Mouse (Mus musculus): ENCODE data around the gene Ublcp1. TPM values are rescaled to one million over a fixed set of nuclear protein-coding genes. Genes with fewer than 3 reads are reported as not detected.

Gene Ublcp1
- polyA plus RNA-seq, 1 experiment from 2014 or later, result 78.4 TPM

DNA sequence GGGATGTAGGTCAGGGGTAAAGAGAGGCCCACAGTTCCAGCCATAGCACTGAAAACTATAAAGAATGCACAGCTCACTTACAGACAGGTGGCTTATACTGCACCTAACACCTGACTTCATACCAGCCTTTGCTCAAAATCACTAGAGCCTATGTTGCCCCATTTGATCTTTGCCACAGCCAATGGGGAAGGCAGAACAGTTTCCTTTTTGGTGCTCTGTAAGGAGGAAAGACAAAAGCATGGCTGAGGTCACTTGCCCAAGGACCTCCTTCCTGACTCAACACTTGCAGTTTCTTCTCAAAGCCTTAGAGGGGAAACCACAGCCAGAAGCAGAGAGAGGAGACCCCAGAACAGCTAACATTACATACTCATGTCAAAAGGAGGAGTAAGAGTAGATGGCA, 19.3 kb downstream of the Ublcp1 start:
- Histone ChIP-seq H3K27ac (ENCODE audit: low read depth, low read length) (no peak overlapping the region), H3K27me3 (ENCODE audit: control insufficient read depth, insufficient read depth, low read length) (no peaks in the 10 kb centered on the region), H3K9ac (ENCODE audit: low read depth, low read length) (no peak overlapping the region), H3K4me1 (ENCODE audit: control insufficient read depth, insufficient read depth, low read length) (no peaks in the 10 kb centered on the region), H3K4me2 (replicated peaks; ENCODE audit: low read depth, low read length) (no peak overlapping the region), H3K36me3 (ENCODE audit: control insufficient read depth, insufficient read depth, low read length) (peaks cover 7% of the 10 kb centered on the region), H3K9me3 (ENCODE audit: control insufficient read depth, low read length) (no peaks in the 10 kb centered on the region), H3K4me3 (ENCODE audit: low read length) (no peak overlapping the region)
- ATAC-seq (ENCODE audit: low FRiP score, low TSS enrichment), result no peak

GRCm38 (mm10) chr11:44437786-44438185, 32.5 kb downstream of the Ublcp1 start:
- Histone ChIP-seq H3K27me3 (ENCODE audit: control insufficient read depth, insufficient read depth, low read length) (no peaks in the 10 kb centered on the region), H3K36me3 (ENCODE audit: control insufficient read depth, insufficient read depth, low read length) (no peaks in the 10 kb centered on the region), H3K27ac (ENCODE audit: low read depth, low read length) (no peak overlapping the region), H3K4me1 (ENCODE audit: control insufficient read depth, insufficient read depth, low read length) (no peaks in the 10 kb centered on the region), H3K9me3 (ENCODE audit: control insufficient read depth, low read length) (no peaks in the 10 kb centered on the region), H3K4me2 (replicated peaks; ENCODE audit: low read depth, low read length) (no peak overlapping the region), H3K4me3 (ENCODE audit: low read length) (no peak overlapping the region), H3K9ac (ENCODE audit: low read depth, low read length) (no peak overlapping the region)
- 94% methylated on average over 6 of the region's 6 CpGs for WGBS
- ATAC-seq (ENCODE audit: low FRiP score, low TSS enrichment), result no peak

- Histone ChIP-seq H3K9me3 (ENCODE audit: control insufficient read depth, low read length) (no peaks in the 10 kb centered on the region), H3K27ac (ENCODE audit: low read depth, low read length) (no peak overlapping the region), H3K4me3 (ENCODE audit: low read length) (no peak overlapping the region), H3K27me3 (ENCODE audit: control insufficient read depth, insufficient read depth, low read length) (no peaks in the 10 kb centered on the region), H3K4me2 (replicated peaks; ENCODE audit: low read depth, low read length) (no peak overlapping the region), H3K9ac (ENCODE audit: low read depth, low read length) (no peak overlapping the region), H3K36me3 (ENCODE audit: control insufficient read depth, insufficient read depth, low read length) (no peaks in the 10 kb centered on the region), H3K4me1 (ENCODE audit: control insufficient read depth, insufficient read depth, low read length) (no peaks in the 10 kb centered on the region)
- 97% methylated on average over 3 of the region's 3 CpGs for WGBS
- ATAC-seq (ENCODE audit: low FRiP score, low TSS enrichment), result no peak
These were observed 40.3 kb downstream of the Ublcp1 start for GRCm38 (mm10) chr11:44430036-44430435.

DNA sequence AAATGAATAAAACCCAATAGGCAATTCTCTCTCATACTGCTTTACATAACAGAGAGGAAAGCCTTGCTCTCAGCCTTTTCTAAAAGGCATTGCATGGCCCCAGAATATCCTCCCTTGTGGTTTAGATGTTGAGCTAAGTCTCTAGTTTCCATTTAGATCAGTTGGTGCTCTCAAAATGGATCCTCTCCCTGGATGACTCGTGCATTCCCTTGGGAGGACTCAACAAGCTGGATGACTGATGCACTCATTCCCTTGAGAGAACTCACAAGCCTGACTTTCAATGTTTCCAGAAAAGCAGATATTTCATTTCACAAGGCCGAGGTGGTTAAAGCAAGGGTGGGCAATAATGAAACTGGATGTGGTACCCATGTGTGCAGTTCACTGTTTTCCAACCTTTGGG, 42.3 kb downstream of the Ublcp1 start:
- ATAC-seq (ENCODE audit: low FRiP score, low TSS enrichment), result no peak
- H3K4me2 ChIP-seq (replicated peaks; ENCODE audit: low read depth, low read length), result no peak overlapping the region
- no peak overlapping the region for H3K4me3 ChIP-seq (ENCODE audit: low read length)
- no peaks in the 10 kb centered on the region for H3K27me3 ChIP-seq (ENCODE audit: control insufficient read depth, insufficient read depth, low read length)
- WGBS, result 85% methylated on average over 2 of the region's 2 CpGs
- H3K9ac ChIP-seq (ENCODE audit: low read depth, low read length), result no peak overlapping the region
- H3K36me3 ChIP-seq (ENCODE audit: control insufficient read depth, insufficient read depth, low read length), result no peaks in the 10 kb centered on the region
- no peaks in the 10 kb centered on the region for H3K9me3 ChIP-seq (ENCODE audit: control insufficient read depth, low read length)
- H3K4me1 ChIP-seq (ENCODE audit: control insufficient read depth, insufficient read depth, low read length), result no peaks in the 10 kb centered on the region
- H3K27ac ChIP-seq (ENCODE audit: low read depth, low read length), result no peak overlapping the region

- Histone ChIP-seq H3K27me3 (ENCODE audit: control insufficient read depth, insufficient read depth, low read length) (no peaks in the 10 kb centered on the region), H3K36me3 (ENCODE audit: control insufficient read depth, insufficient read depth, low read length) (no peaks in the 10 kb centered on the region), H3K9me3 (ENCODE audit: control insufficient read depth, low read length) (no peaks in the 10 kb centered on the region), H3K4me1 (ENCODE audit: control insufficient read depth, insufficient read depth, low read length) (no peaks in the 10 kb centered on the region), H3K27ac (ENCODE audit: low read depth, low read length) (no peak overlapping the region), H3K4me3 (ENCODE audit: low read length) (no peak overlapping the region), H3K9ac (ENCODE audit: low read depth, low read length) (no peak overlapping the region), H3K4me2 (replicated peaks; ENCODE audit: low read depth, low read length) (no peak overlapping the region)
- WGBS, result 68% methylated on average over 6 of the region's 6 CpGs
- ATAC-seq (ENCODE audit: low FRiP score, low TSS enrichment), result no peak
These were observed 44.7 kb downstream of the Ublcp1 start for GRCm38 (mm10) chr11:44425626-44426025.

DNA sequence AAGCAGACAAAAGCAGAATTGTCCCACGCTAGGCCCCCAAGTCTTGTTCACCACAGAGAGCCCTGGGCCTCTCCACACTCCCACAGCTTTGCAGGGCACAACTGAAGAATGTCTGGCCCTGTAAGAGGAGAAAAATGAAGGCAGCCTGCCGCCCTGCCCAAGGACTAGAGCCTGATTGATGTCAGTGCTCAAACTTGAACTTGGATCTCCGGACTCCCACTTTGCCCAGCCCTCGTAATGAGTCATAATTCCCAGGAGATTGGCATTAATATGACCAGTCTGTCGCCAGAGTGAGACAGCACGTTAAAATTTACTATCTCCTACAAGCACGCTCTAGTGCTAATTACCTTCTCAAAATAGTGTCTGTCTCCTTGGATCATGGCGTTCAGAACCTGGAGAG, 45.3 kb downstream of the Ublcp1 start:
- no peaks in the 10 kb centered on the region for H3K9me3 ChIP-seq (ENCODE audit: control insufficient read depth, low read length)
- H3K27me3 ChIP-seq (ENCODE audit: control insufficient read depth, insufficient read depth, low read length), result no peaks in the 10 kb centered on the region
- no peak overlapping the region for H3K4me2 ChIP-seq (replicated peaks; ENCODE audit: low read depth, low read length)
- no peak overlapping the region for H3K4me3 ChIP-seq (ENCODE audit: low read length)
- H3K36me3 ChIP-seq (ENCODE audit: control insufficient read depth, insufficient read depth, low read length), result no peaks in the 10 kb centered on the region
- H3K4me1 ChIP-seq (ENCODE audit: control insufficient read depth, insufficient read depth, low read length), result no peaks in the 10 kb centered on the region
- no peak overlapping the region for H3K9ac ChIP-seq (ENCODE audit: low read depth, low read length)
- ATAC-seq (ENCODE audit: low FRiP score, low TSS enrichment), result no peak
- WGBS, result 28% methylated on average over 8 of the region's 8 CpGs
- no peak overlapping the region for H3K27ac ChIP-seq (ENCODE audit: low read depth, low read length)

- Histone ChIP-seq H3K4me1 (ENCODE audit: control insufficient read depth, insufficient read depth, low read length) (no peaks in the 10 kb centered on the region), H3K4me3 (ENCODE audit: low read length) (no peak overlapping the region), H3K9me3 (ENCODE audit: control insufficient read depth, low read length) (no peaks in the 10 kb centered on the region), H3K27ac (ENCODE audit: low read depth, low read length) (no peak overlapping the region), H3K27me3 (ENCODE audit: control insufficient read depth, insufficient read depth, low read length) (no peaks in the 10 kb centered on the region), H3K4me2 (replicated peaks; ENCODE audit: low read depth, low read length) (no peak overlapping the region), H3K9ac (ENCODE audit: low read depth, low read length) (no peak overlapping the region), H3K36me3 (ENCODE audit: control insufficient read depth, insufficient read depth, low read length) (no peaks in the 10 kb centered on the region)
- 46% methylated on average over 5 of the region's 5 CpGs for WGBS
- no peak for ATAC-seq (ENCODE audit: low FRiP score, low TSS enrichment)
These were observed 46.3 kb downstream of the Ublcp1 start for GRCm38 (mm10) chr11:44423955-44424354.

DNA sequence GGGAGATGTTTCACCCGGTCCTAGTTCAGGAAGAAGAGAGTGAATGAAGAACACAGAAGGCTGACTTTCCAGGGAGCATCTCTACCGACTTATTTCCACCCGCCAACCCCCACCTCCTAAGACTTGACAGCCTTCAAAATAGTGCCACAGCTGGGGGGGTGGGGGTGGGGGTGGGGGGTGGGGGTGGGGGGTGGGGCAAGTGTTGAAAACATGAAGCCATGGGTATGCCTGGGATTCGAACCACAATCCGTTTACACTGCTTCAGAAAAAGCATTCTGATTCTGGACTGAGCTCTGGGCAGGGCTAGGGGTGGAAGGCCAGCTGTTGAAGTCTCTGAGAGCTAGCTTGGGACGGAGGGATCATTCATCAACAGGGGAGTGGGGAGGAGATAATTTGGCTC, 47.0 kb downstream of the Ublcp1 start:
- Histone ChIP-seq H3K9me3 (ENCODE audit: control insufficient read depth, low read length) (no peaks in the 10 kb centered on the region), H3K27ac (ENCODE audit: low read depth, low read length) (no peak overlapping the region), H3K36me3 (ENCODE audit: control insufficient read depth, insufficient read depth, low read length) (no peaks in the 10 kb centered on the region), H3K4me3 (ENCODE audit: low read length) (no peak overlapping the region), H3K9ac (ENCODE audit: low read depth, low read length) (no peak overlapping the region), H3K4me2 (replicated peaks; ENCODE audit: low read depth, low read length) (no peak overlapping the region), H3K27me3 (ENCODE audit: control insufficient read depth, insufficient read depth, low read length) (no peaks in the 10 kb centered on the region), H3K4me1 (ENCODE audit: control insufficient read depth, insufficient read depth, low read length) (no peaks in the 10 kb centered on the region)
- 43% methylated on average over 6 of the region's 6 CpGs for WGBS
- no peak for ATAC-seq (ENCODE audit: low FRiP score, low TSS enrichment)

GRCm38 (mm10) chr11:44422337-44423111, 47.8 kb downstream of the Ublcp1 start:
- H3K4me3 ChIP-seq (ENCODE audit: low read length), result no peak overlapping the region
- ATAC-seq (ENCODE audit: low FRiP score, low TSS enrichment), result no peak

More at GRCm38 (mm10) chr11:44422337-44423111, 47.8 kb downstream of the Ublcp1 start:
- Histone ChIP-seq H3K36me3 (ENCODE audit: control insufficient read depth, insufficient read depth, low read length) (no peaks in the 10 kb centered on the region), H3K27me3 (ENCODE audit: control insufficient read depth, insufficient read depth, low read length) (no peaks in the 10 kb centered on the region), H3K9me3 (ENCODE audit: control insufficient read depth, low read length) (no peaks in the 10 kb centered on the region), H3K27ac (ENCODE audit: low read depth, low read length) (no peak overlapping the region), H3K4me1 (ENCODE audit: control insufficient read depth, insufficient read depth, low read length) (no peaks in the 10 kb centered on the region), H3K9ac (ENCODE audit: low read depth, low read length) (no peak overlapping the region), H3K4me2 (replicated peaks; ENCODE audit: low read depth, low read length) (no peak overlapping the region)
- WGBS, result 72% methylated on average over 10 of the region's 10 CpGs
